Mouse (Mus musculus) cerebellum, adult 2 months (tissue): Measurements from ENCODE around the gene Myoz1.

Experiments
- CTCF ChIP-seq: fragments of 200-500 bp; IDR thresholded peaks from 2 replicates; pipeline ENCODE4 v1.5.1; 2011; ENCODE audit warnings: low read depth, mild to moderate bottlenecking, control low read depth, low read length, moderate library complexity, borderline replicate concordance; ENCODE audit not compliant: insufficient read depth
- POLR2A ChIP-seq: fragments of 200-500 bp; IDR thresholded peaks from 2 replicates; pipeline ENCODE4 v1.6.1; 2011; ENCODE audit warnings: low read length, control low read depth, borderline replicate concordance; ENCODE audit not compliant: insufficient read depth

DNA sequence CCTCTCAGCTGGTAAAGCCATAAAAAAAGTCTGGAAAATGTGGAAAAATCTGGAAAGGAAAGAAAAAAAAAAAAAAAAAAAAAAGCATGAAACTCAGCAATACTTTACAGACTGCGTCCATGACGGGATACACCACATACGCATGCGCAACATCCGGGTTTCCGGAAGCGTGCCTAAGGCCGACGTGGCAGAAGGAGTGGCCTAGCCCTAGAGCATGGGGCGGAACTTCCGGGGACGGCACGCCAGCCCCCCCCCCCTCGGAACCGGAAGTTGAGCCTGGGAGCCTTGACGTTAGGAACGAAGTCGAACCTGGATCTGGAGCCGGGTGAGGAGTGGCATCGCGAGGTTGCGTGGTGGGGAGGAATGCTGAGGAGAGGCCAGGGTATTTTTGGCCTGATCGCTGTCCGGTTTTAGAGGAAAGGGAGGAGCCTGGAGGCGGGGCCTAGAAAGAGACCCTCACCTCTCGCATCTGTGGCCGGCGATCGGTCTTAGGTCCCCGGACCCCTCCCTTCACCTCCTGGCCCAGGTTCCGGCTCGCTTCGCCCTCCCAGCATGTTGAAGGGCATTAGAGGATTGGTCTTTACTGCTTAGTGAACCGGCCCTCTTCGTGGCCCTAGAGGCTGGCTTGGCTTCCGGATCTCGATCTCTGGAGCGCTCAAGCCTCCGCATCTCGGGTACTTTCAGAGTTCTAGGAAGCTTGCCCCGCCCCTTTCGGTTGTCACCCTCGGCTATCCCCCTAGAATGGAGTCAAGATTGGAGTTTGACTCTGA, 17.9 kb upstream of the Myoz1 start, which contains the start of gene Sec24c:
- TF ChIP-seq CTCF (no peak), POLR2A (peak; percentile 60)
